Mouse (Mus musculus): ENCODE results near the gene Igsf9b. TPM values are rescaled to one million over a fixed set of nuclear protein-coding genes. Genes with fewer than 3 reads are reported as not detected.

Gene Igsf9b
- polyA plus RNA-seq, 1 experiment from 2014 or later, result 0.08 TPM

GRCm38 (mm10) chr9:27286859-27287258 lies 12.1 kb upstream of the Igsf9b start:
- no peak overlapping the region for H3K4me3 ChIP-seq (ENCODE audit: low read depth, low read length)

GRCm38 (mm10) chr9:27287419-27287818 lies 11.6 kb upstream of the Igsf9b start:
- 26% methylated on average over 5 of the region's 5 CpGs for WGBS (ENCODE audit: insufficient replicate concordance)
- ATAC-seq (ENCODE audit: low read depth), result no peak

More at GRCm38 (mm10) chr9:27286859-27287258, 12.1 kb upstream of the Igsf9b start:
- WGBS (ENCODE audit: insufficient replicate concordance), result 57% methylated on average over 4 of the region's 4 CpGs
- Histone ChIP-seq H3K36me3 (ENCODE audit: control insufficient read depth, insufficient read depth) (no peaks in the 10 kb centered on the region), H3K4me2 (ENCODE audit: low read depth, low read length) (no peak overlapping the region), H3K27me3 (ENCODE audit: control insufficient read depth, insufficient read depth, low read depth, low read length) (no peaks in the 10 kb centered on the region), H3K4me1 (ENCODE audit: control insufficient read depth, low read depth, low read length) (no peaks in the 10 kb centered on the region), H3K9me3 (replicated peaks; ENCODE audit: control insufficient read depth, low read length) (no peaks in the 10 kb centered on the region), H3K27ac (ENCODE audit: low read length) (no peak overlapping the region), H3K9ac (ENCODE audit: low read depth, low read length) (no peak overlapping the region)
- no peak for ATAC-seq (ENCODE audit: low read depth)

GRCm38 (mm10) chr9:27288442-27288841 lies 10.6 kb upstream of the Igsf9b start:
- Histone ChIP-seq H3K27ac (ENCODE audit: low read length) (no peak overlapping the region), H3K4me2 (ENCODE audit: low read depth, low read length) (no peak overlapping the region), H3K4me1 (ENCODE audit: control insufficient read depth, low read depth, low read length) (no peaks in the 10 kb centered on the region), H3K4me3 (ENCODE audit: low read depth, low read length) (no peak overlapping the region), H3K9ac (ENCODE audit: low read depth, low read length) (no peak overlapping the region), H3K36me3 (ENCODE audit: control insufficient read depth, insufficient read depth) (no peaks in the 10 kb centered on the region), H3K27me3 (ENCODE audit: control insufficient read depth, insufficient read depth, low read depth, low read length) (no peaks in the 10 kb centered on the region), H3K9me3 (replicated peaks; ENCODE audit: control insufficient read depth, low read length) (no peaks in the 10 kb centered on the region)
- no peak for ATAC-seq (ENCODE audit: low read depth)
- WGBS (ENCODE audit: insufficient replicate concordance), result 32% methylated on average over 7 of the region's 7 CpGs

More at GRCm38 (mm10) chr9:27287419-27287818, 11.6 kb upstream of the Igsf9b start:
- Histone ChIP-seq H3K9ac (ENCODE audit: low read depth, low read length) (no peak overlapping the region), H3K4me2 (ENCODE audit: low read depth, low read length) (no peak overlapping the region), H3K4me3 (ENCODE audit: low read depth, low read length) (no peak overlapping the region), H3K27ac (ENCODE audit: low read length) (no peak overlapping the region), H3K4me1 (ENCODE audit: control insufficient read depth, low read depth, low read length) (no peaks in the 10 kb centered on the region), H3K36me3 (ENCODE audit: control insufficient read depth, insufficient read depth) (no peaks in the 10 kb centered on the region), H3K27me3 (ENCODE audit: control insufficient read depth, insufficient read depth, low read depth, low read length) (no peaks in the 10 kb centered on the region), H3K9me3 (replicated peaks; ENCODE audit: control insufficient read depth, low read length) (no peaks in the 10 kb centered on the region)

GRCm38 (mm10) chr9:27289543-27290308 lies 9.3 kb upstream of the Igsf9b start:
- Histone ChIP-seq H3K9ac (ENCODE audit: low read depth, low read length) (no peak overlapping the region), H3K27ac (ENCODE audit: low read length) (no peak overlapping the region), H3K4me3 (ENCODE audit: low read depth, low read length) (no peak overlapping the region), H3K27me3 (ENCODE audit: control insufficient read depth, insufficient read depth, low read depth, low read length) (no peaks in the 10 kb centered on the region), H3K4me1 (ENCODE audit: control insufficient read depth, low read depth, low read length) (no peaks in the 10 kb centered on the region), H3K9me3 (replicated peaks; ENCODE audit: control insufficient read depth, low read length) (no peaks in the 10 kb centered on the region), H3K4me2 (ENCODE audit: low read depth, low read length) (no peak overlapping the region), H3K36me3 (ENCODE audit: control insufficient read depth, insufficient read depth) (no peaks in the 10 kb centered on the region)
- WGBS (ENCODE audit: insufficient replicate concordance), result 39% methylated on average over 7 of the region's 7 CpGs
- no peak for ATAC-seq (ENCODE audit: low read depth)

GRCm38 (mm10) chr9:27294380-27294779 lies 4.6 kb upstream of the Igsf9b start:
- Histone ChIP-seq H3K27ac (ENCODE audit: low read length) (no peak overlapping the region), H3K9ac (ENCODE audit: low read depth, low read length) (no peak overlapping the region), H3K27me3 (ENCODE audit: control insufficient read depth, insufficient read depth, low read depth, low read length) (peaks cover 19% of the 10 kb centered on the region), H3K4me3 (ENCODE audit: low read depth, low read length) (no peak overlapping the region), H3K4me2 (ENCODE audit: low read depth, low read length) (no peak overlapping the region), H3K9me3 (replicated peaks; ENCODE audit: control insufficient read depth, low read length) (no peaks in the 10 kb centered on the region), H3K4me1 (ENCODE audit: control insufficient read depth, low read depth, low read length) (no peaks in the 10 kb centered on the region), H3K36me3 (ENCODE audit: control insufficient read depth, insufficient read depth) (no peaks in the 10 kb centered on the region)
- no peak for ATAC-seq (ENCODE audit: low read depth)
- WGBS (ENCODE audit: insufficient replicate concordance), result 40% methylated on average over 4 of the region's 4 CpGs

GRCm38 (mm10) chr9:27299286-27300187 lies 533 bp downstream of the Igsf9b start:
- Histone ChIP-seq H3K4me1 (ENCODE audit: control insufficient read depth, low read depth, low read length) (no peaks in the 10 kb centered on the region), H3K27me3 (ENCODE audit: control insufficient read depth, insufficient read depth, low read depth, low read length) (peaks cover 43% of the 10 kb centered on the region), H3K27ac (ENCODE audit: low read length) (no peak overlapping the region)

GRCm38 (mm10) chr9:27300188-27300691 lies 1.2 kb downstream of the Igsf9b start:
- peaks cover 43% of the 10 kb centered on the region for H3K27me3 ChIP-seq (ENCODE audit: control insufficient read depth, insufficient read depth, low read depth, low read length)

More at GRCm38 (mm10) chr9:27299286-27300187, 533 bp downstream of the Igsf9b start:
- H3K4me3 ChIP-seq (ENCODE audit: low read depth, low read length), result peak overlapping the region; percentile 48
- WGBS (ENCODE audit: insufficient replicate concordance), result under 1% methylated on average over 68 of the region's 68 CpGs
- H3K9me3 ChIP-seq (replicated peaks; ENCODE audit: control insufficient read depth, low read length), result no peaks in the 10 kb centered on the region
- ATAC-seq (ENCODE audit: low read depth), result no peak
- no peaks in the 10 kb centered on the region for H3K36me3 ChIP-seq (ENCODE audit: control insufficient read depth, insufficient read depth)
- no peak overlapping the region for H3K9ac ChIP-seq (ENCODE audit: low read depth, low read length)
- peak overlapping the region; percentile 50 for H3K4me2 ChIP-seq (ENCODE audit: low read depth, low read length)

GRCm38 (mm10) chr9:27300698-27301097 lies 1.7 kb downstream of the Igsf9b start:
- Histone ChIP-seq H3K4me2 (ENCODE audit: low read depth, low read length) (no peak overlapping the region), H3K4me1 (ENCODE audit: control insufficient read depth, low read depth, low read length) (no peaks in the 10 kb centered on the region), H3K4me3 (ENCODE audit: low read depth, low read length) (no peak overlapping the region)

More at GRCm38 (mm10) chr9:27300188-27300691, 1.2 kb downstream of the Igsf9b start:
- no peaks in the 10 kb centered on the region for H3K36me3 ChIP-seq (ENCODE audit: control insufficient read depth, insufficient read depth)
- no peaks in the 10 kb centered on the region for H3K9me3 ChIP-seq (replicated peaks; ENCODE audit: control insufficient read depth, low read length)
- peak overlapping the region; percentile 30 for H3K4me3 ChIP-seq (ENCODE audit: low read depth, low read length)
- H3K9ac ChIP-seq (ENCODE audit: low read depth, low read length), result no peak overlapping the region
- H3K27ac ChIP-seq (ENCODE audit: low read length), result no peak overlapping the region
- peak overlapping the region; percentile 38 for H3K4me2 ChIP-seq (ENCODE audit: low read depth, low read length)
- WGBS (ENCODE audit: insufficient replicate concordance), result 1% methylated on average over 32 of the region's 32 CpGs
- H3K4me1 ChIP-seq (ENCODE audit: control insufficient read depth, low read depth, low read length), result no peaks in the 10 kb centered on the region
- ATAC-seq (ENCODE audit: low read depth), result no peak

More at GRCm38 (mm10) chr9:27300698-27301097, 1.7 kb downstream of the Igsf9b start:
- no peak for ATAC-seq (ENCODE audit: low read depth)
- Histone ChIP-seq H3K9ac (ENCODE audit: low read depth, low read length) (no peak overlapping the region), H3K9me3 (replicated peaks; ENCODE audit: control insufficient read depth, low read length) (no peaks in the 10 kb centered on the region), H3K36me3 (ENCODE audit: control insufficient read depth, insufficient read depth) (no peaks in the 10 kb centered on the region), H3K27ac (ENCODE audit: low read length) (no peak overlapping the region), H3K27me3 (ENCODE audit: control insufficient read depth, insufficient read depth, low read depth, low read length) (peaks cover 43% of the 10 kb centered on the region)
- WGBS (ENCODE audit: insufficient replicate concordance), result 6% methylated on average over 4 of the region's 4 CpGs

Data from liver, embryonic 16.5 days (tissue).